Mouse (Mus musculus) kidney, adult 2 months (tissue): Measurements from ENCODE around the gene Hipk2. TPM values are rescaled to one million over a fixed set of nuclear protein-coding genes. Genes with fewer than 3 reads are reported as not detected.

Experiments
- DNase-seq: peaks from one replicate; pipeline ENCODE4 v3.0.0; 2021
- H3K27ac ChIP-seq: fragments of 200-500 bp; 2 replicates; pipeline ENCODE4 v1.5.1; 2012; ENCODE audit warnings: low read depth, low read length, control low read depth, inconsistent platforms; ENCODE audit not compliant: insufficient read depth
- H3K27me3 ChIP-seq: fragments of 200-500 bp; replicated peaks from 2 replicates; pipeline ENCODE4 v1.6.1; 2012; ENCODE audit warnings: mild to moderate bottlenecking, moderate library complexity, low read length, inconsistent platforms; ENCODE audit not compliant: control insufficient read depth, insufficient read depth
- H3K36me3 ChIP-seq: fragments of 200-500 bp; 2 replicates; pipeline ENCODE4 v1.6.1; 2012; ENCODE audit warnings: mild to moderate bottlenecking, moderate library complexity, low read length, inconsistent platforms; ENCODE audit not compliant: control insufficient read depth, insufficient read depth
- H3K4me1 ChIP-seq: fragments of 200-500 bp; 2 replicates; pipeline ENCODE4 v1.6.1; 2011; ENCODE audit warnings: low read length; ENCODE audit not compliant: control insufficient read depth, insufficient read depth
- H3K4me3 ChIP-seq: fragments of 200-500 bp; 2 replicates; pipeline ENCODE4 v1.5.1; 2011; ENCODE audit warnings: mild to moderate bottlenecking, low read depth, low read length, control low read depth; ENCODE audit not compliant: insufficient read depth
- CTCF ChIP-seq: fragments of 200-500 bp; conservative IDR thresholded peaks from 2 replicates; pipeline ENCODE4 v1.5.1; 2011; ENCODE audit warnings: low read depth, mild to moderate bottlenecking, control low read depth, low read length, moderate library complexity, mixed read lengths; ENCODE audit not compliant: insufficient read depth, insufficient read length
- POLR2A ChIP-seq: fragments of 200-500 bp; IDR thresholded peaks from one replicate; pipeline ENCODE4 v1.6.1; 2011; ENCODE audit warnings: low read depth, low read length, control low read depth
- WGBS: fragments of 180-500 bp; shearing (Covaris S2); methylation state at CpG from one replicate; pipeline ENCODE4 v1.1.7; 2018; 5-methylcytosine and 5-hydroxymethylcytosine counted together
- polyA plus RNA-seq: library from polyadenylated mRNA; depleted of rRNA; stranded (reverse); fragments of >200 nt; gene quantifications from 2 replicates; pipeline ENCODE4 v1.2.3, GENCODE M21; 2012

Gene Hipk2
- polyA plus RNA-seq, 1 experiment = 46.4 TPM

GRCm38 (mm10) chr6:38739266-38739665 lies 136.7 kb downstream of the Hipk2 start:
- H3K27ac ChIP-seq = no peak overlapping the region
- no peak for DNase-seq
- TF ChIP-seq POLR2A (no peak), CTCF (no peak)
- no peaks in the 10 kb centered on the region; the same call in none of the 2 replicates for H3K36me3 ChIP-seq
- no peaks in the 10 kb centered on the region for H3K27me3 ChIP-seq
- H3K4me3 ChIP-seq = no peak overlapping the region
- no peaks in the 10 kb centered on the region for H3K4me1 ChIP-seq
- 71% methylated on average over 3 of the region's 3 CpGs for WGBS

- TF ChIP-seq POLR2A = no peak
- no peak for TF ChIP-seq CTCF
- Histone ChIP-seq H3K27ac (no peak overlapping the region), H3K4me1 (no peaks in the 10 kb centered on the region), H3K27me3 (no peaks in the 10 kb centered on the region), H3K4me3 (no peak overlapping the region), H3K36me3 (no peaks in the 10 kb centered on the region; the same call in 1 of the 2 replicates)
- WGBS = 50% methylated on average over 2 of the region's 2 CpGs
- DNase-seq = peak; percentile 56
Measured at GRCm38 (mm10) chr6:38737763-38738162, 138.2 kb downstream of the Hipk2 start.

GRCm38 (mm10) chr6:38736240-38736639 lies 139.7 kb downstream of the Hipk2 start:
- H3K36me3 ChIP-seq = no peaks in the 10 kb centered on the region; the same call in 1 of the 2 replicates

GRCm38 (mm10) chr6:38732681-38733080 lies 143.3 kb downstream of the Hipk2 start:
- 82% methylated on average over 3 of the region's 3 CpGs for WGBS
- DNase-seq = no peak
- TF ChIP-seq POLR2A (no peak), CTCF (no peak)
- no peaks in the 10 kb centered on the region for H3K4me1 ChIP-seq
- no peak overlapping the region for H3K27ac ChIP-seq
- peaks cover 3% of the 10 kb centered on the region; the same call in 1 of the 2 replicates for H3K36me3 ChIP-seq
- no peaks in the 10 kb centered on the region for H3K27me3 ChIP-seq
- no peak overlapping the region for H3K4me3 ChIP-seq

More at GRCm38 (mm10) chr6:38736240-38736639, 139.7 kb downstream of the Hipk2 start:
- Histone ChIP-seq H3K4me3 (no peak overlapping the region), H3K27ac (no peak overlapping the region), H3K4me1 (no peaks in the 10 kb centered on the region), H3K27me3 (no peaks in the 10 kb centered on the region)
- TF ChIP-seq CTCF = peak; percentile 95
- TF ChIP-seq POLR2A = no peak
- peak; percentile 88 for DNase-seq
- WGBS = 16% methylated on average over 4 of the region's 4 CpGs

GRCm38 (mm10) chr6:38730169-38731146 lies 145.5 kb downstream of the Hipk2 start:
- H3K27ac ChIP-seq = no peak overlapping the region
- DNase-seq = no peak
- peaks cover 4% of the 10 kb centered on the region; the same call in 1 of the 2 replicates for H3K4me1 ChIP-seq
- 86% methylated on average over 15 of the region's 15 CpGs for WGBS
- H3K27me3 ChIP-seq = no peaks in the 10 kb centered on the region
- no peak overlapping the region for H3K4me3 ChIP-seq
- peaks cover 3% of the 10 kb centered on the region; the same call in 1 of the 2 replicates for H3K36me3 ChIP-seq
- no peak for TF ChIP-seq CTCF
- TF ChIP-seq POLR2A = no peak

- peaks cover 4% of the 10 kb centered on the region; the same call in 1 of the 2 replicates for H3K4me1 ChIP-seq
- H3K27ac ChIP-seq = no peak overlapping the region
- peaks cover 8% of the 10 kb centered on the region; the same call in 1 of the 2 replicates for H3K36me3 ChIP-seq
- no peak overlapping the region for H3K4me3 ChIP-seq
- no peaks in the 10 kb centered on the region for H3K27me3 ChIP-seq
- TF ChIP-seq CTCF (no peak), POLR2A (no peak)
- WGBS = 66% methylated on average over 3 of the region's 3 CpGs
- DNase-seq = peak; percentile 46
Measured at GRCm38 (mm10) chr6:38725515-38725914, 150.4 kb downstream of the Hipk2 start.

GRCm38 (mm10) chr6:38721361-38721760 lies 154.6 kb downstream of the Hipk2 start:
- H3K4me3 ChIP-seq = no peak overlapping the region
- peaks cover 4% of the 10 kb centered on the region; the same call in 1 of the 2 replicates for H3K4me1 ChIP-seq
- peaks cover 8% of the 10 kb centered on the region for H3K36me3 ChIP-seq
- 93% methylated on average over 1 of the region's 1 CpGs for WGBS
- H3K27ac ChIP-seq = no peak overlapping the region
- no peak for TF ChIP-seq POLR2A
- TF ChIP-seq CTCF = no peak
- no peaks in the 10 kb centered on the region for H3K27me3 ChIP-seq
- DNase-seq = no peak
